ENCODE assay signal across 18 mouse cellular contexts in the genomic region with DNA sequence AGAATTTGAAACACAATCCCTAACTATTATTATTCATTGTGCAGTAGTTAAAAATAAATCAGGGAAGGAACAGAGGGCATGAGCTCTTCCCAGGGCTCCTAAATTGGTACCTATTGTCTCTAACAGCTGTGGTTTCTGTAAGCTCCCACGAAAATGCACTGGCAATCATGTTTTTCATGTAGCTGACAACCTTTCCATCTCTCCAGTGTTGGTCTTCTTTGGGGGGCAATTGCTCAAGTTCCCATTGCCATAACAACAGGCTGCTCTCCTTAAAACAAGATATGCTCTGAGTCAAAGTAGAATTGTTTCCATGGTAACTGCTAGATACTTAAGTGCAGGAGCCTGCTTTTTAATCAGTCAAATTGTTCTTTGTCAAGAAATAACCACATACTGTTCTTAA.
A peak's percentile ranks its signal among the peaks of the same experiment; 100 is the strongest.
DNase-seq lines count a peak whose midpoint lies in the region; ATAC-seq and TF ChIP-seq lines count a peak whose summit lies in the region.
"Had no signal": no experiment of that assay in that cellular context is flagged by ENCODE, and none has a peak within 500 bp of the region (broad histone marks: within the 10 kb centered on the region; RNA-seq: fewer than 3 reads in every experiment).

No protein-coding gene starts in this region.

- no peak overlapping the region for H3K4me2 ChIP-seq in hindbrain, postnatal 0 days (ENCODE audit: low read depth, low read length)
- no peak overlapping the region for H3K4me2 ChIP-seq in hindbrain, embryonic 12.5 days (replicated peaks)
- H3K4me2 ChIP-seq in forebrain, embryonic 16.5 days (ENCODE audit: low read length), result no peak overlapping the region
- no peak overlapping the region for H3K4me2 ChIP-seq in midbrain, embryonic 16.5 days (ENCODE audit: low read length)
- H3K4me2 ChIP-seq: embryonic facial prominence, embryonic 15.5 days; intestine, embryonic 15.5 days; limb, embryonic 15.5 days had no signal

- no peaks in the 10 kb centered on the region for H3K27me3 ChIP-seq in hindbrain, postnatal 0 days (ENCODE audit: insufficient read depth, low read length)
- H3K27me3 ChIP-seq in hindbrain, embryonic 12.5 days, result no peaks in the 10 kb centered on the region
- no peaks in the 10 kb centered on the region for H3K27me3 ChIP-seq in forebrain, embryonic 16.5 days (replicated peaks; ENCODE audit: control insufficient read depth, insufficient read depth, low read length)
- H3K27me3 ChIP-seq in midbrain, embryonic 16.5 days (ENCODE audit: control insufficient read depth, insufficient read depth, low read depth, low read length), result no peaks in the 10 kb centered on the region
- no peaks in the 10 kb centered on the region for H3K27me3 ChIP-seq in limb, embryonic 10.5 days (ENCODE audit: low read depth, poor library complexity, severe bottlenecking)
- H3K27me3 ChIP-seq: embryonic facial prominence, embryonic 15.5 days; intestine, embryonic 15.5 days; limb, embryonic 15.5 days had no signal

- H3K27ac ChIP-seq in hindbrain, postnatal 0 days, result no peak overlapping the region
- H3K27ac ChIP-seq in hindbrain, embryonic 12.5 days, result no peak overlapping the region
- peak overlapping the region; percentile 72 for H3K27ac ChIP-seq in forebrain, embryonic 16.5 days (ENCODE audit: low read length)
- H3K27ac ChIP-seq in midbrain, embryonic 16.5 days (ENCODE audit: low read length), result peak overlapping the region; percentile 69
- H3K27ac ChIP-seq in limb, embryonic 10.5 days, result no peak overlapping the region
- H3K27ac ChIP-seq: embryonic facial prominence, embryonic 15.5 days; intestine, embryonic 15.5 days; limb, embryonic 15.5 days; stomach, postnatal 0 days had no signal

- no peak for TF ChIP-seq CTCF in hindbrain, postnatal 0 days (IDR thresholded peaks at IDR 0.05; ENCODE audit: low read depth)
- no peak for TF ChIP-seq CTCF in brain, embryonic 14.5 days (IDR thresholded peaks at IDR 0.05; ENCODE audit: borderline replicate concordance, extremely low read depth, insufficient read depth, insufficient read length)

- no peak for TF ChIP-seq POLR2A in brain, embryonic 14.5 days (IDR thresholded peaks at IDR 0.05; ENCODE audit: borderline replicate concordance, extremely low read depth, insufficient read depth, insufficient read length, poor library complexity, severe bottlenecking)

- H3K4me1 ChIP-seq in hindbrain, postnatal 0 days (ENCODE audit: insufficient read depth, low read length), result 0 out of 2 replicates have a peak, but pooled peaks cover 2% of the 10 kb centered on the region
- no peaks in the 10 kb centered on the region for H3K4me1 ChIP-seq in hindbrain, embryonic 12.5 days
- peaks cover 12% of the 10 kb centered on the region; the same call in 1 of the 2 replicates for H3K4me1 ChIP-seq in forebrain, embryonic 16.5 days (replicated peaks; ENCODE audit: control insufficient read depth, insufficient read depth, low read length)
- peaks cover 21% of the 10 kb centered on the region for H3K4me1 ChIP-seq in midbrain, embryonic 16.5 days (ENCODE audit: control insufficient read depth, insufficient read depth, low read length)
- no peaks in the 10 kb centered on the region for H3K4me1 ChIP-seq in limb, embryonic 10.5 days
- H3K4me1 ChIP-seq: embryonic facial prominence, embryonic 15.5 days; intestine, embryonic 15.5 days; limb, embryonic 15.5 days had no signal

- H3K4me3 ChIP-seq in hindbrain, postnatal 0 days (ENCODE audit: low read length), result no peak overlapping the region
- H3K4me3 ChIP-seq in hindbrain, embryonic 12.5 days, result no peak overlapping the region
- no peak overlapping the region for H3K4me3 ChIP-seq in forebrain, embryonic 16.5 days (replicated peaks; ENCODE audit: low read length)
- no peak overlapping the region for H3K4me3 ChIP-seq in midbrain, embryonic 16.5 days (ENCODE audit: low read depth, low read length)
- H3K4me3 ChIP-seq in limb, embryonic 10.5 days, result no peak overlapping the region
- H3K4me3 ChIP-seq: embryonic facial prominence, embryonic 15.5 days; intestine, embryonic 15.5 days; limb, embryonic 15.5 days had no signal

- no peaks in the 10 kb centered on the region for H3K36me3 ChIP-seq in hindbrain, postnatal 0 days (ENCODE audit: insufficient read depth, low read length)
- H3K36me3 ChIP-seq in hindbrain, embryonic 12.5 days, result no peaks in the 10 kb centered on the region
- no peaks in the 10 kb centered on the region for H3K36me3 ChIP-seq in forebrain, embryonic 16.5 days (ENCODE audit: control insufficient read depth, insufficient read depth)
- H3K36me3 ChIP-seq in midbrain, embryonic 16.5 days (ENCODE audit: control insufficient read depth, insufficient read depth, low read length), result no peaks in the 10 kb centered on the region
- H3K36me3 ChIP-seq in limb, embryonic 10.5 days, result no peaks in the 10 kb centered on the region
- H3K36me3 ChIP-seq: embryonic facial prominence, embryonic 15.5 days; intestine, embryonic 15.5 days; limb, embryonic 15.5 days had no signal

- ATAC-seq in hindbrain, postnatal 0 days, result peak; percentile 55; the same call in 1 of the 2 replicates
- no peak for ATAC-seq in hindbrain, embryonic 12.5 days (ENCODE audit: low FRiP score)
- ATAC-seq in forebrain, embryonic 16.5 days, result peak; percentile 79
- ATAC-seq in midbrain, embryonic 16.5 days, result peak; percentile 88
- ATAC-seq: intestine, embryonic 15.5 days had no signal

- 6% methylated on average over 1 of the region's 1 CpGs for WGBS in hindbrain, postnatal 0 days
- 17% methylated on average over 1 of the region's 1 CpGs for WGBS in hindbrain, embryonic 12.5 days
- 11% methylated on average over 1 of the region's 1 CpGs for WGBS in forebrain, embryonic 16.5 days
- WGBS in midbrain, embryonic 16.5 days, result 7% methylated on average over 1 of the region's 1 CpGs
- WGBS in limb, embryonic 10.5 days, result 33% methylated on average over 1 of the region's 1 CpGs

- DNase-seq in hindbrain, postnatal 0 days (ENCODE audit: low spot score), result peak; percentile 32
- DNase-seq in brain, embryonic 14.5 days (ENCODE audit: low read depth), result peak; percentile 83
- DNase-seq in limb, embryonic 10.5 days (ENCODE audit: low spot score), result no peak
- DNase-seq in right cerebral cortex, adult 18-20 months, result no peak
- DNase-seq in spleen, adult 12 weeks (ENCODE audit: low spot score), result no peak
- DNase-seq: cerebellum, adult 18-20 months; gastrocnemius, postnatal 25 days; heart, postnatal 14 days; lung, adult 2 months; lung, postnatal 4 days; thymus, postnatal 36 days had no signal

- no peak overlapping the region for H3K9ac ChIP-seq in hindbrain, postnatal 0 days (replicated peaks; ENCODE audit: low read length)
- H3K9ac ChIP-seq in hindbrain, embryonic 12.5 days, result no peak overlapping the region
- H3K9ac ChIP-seq in forebrain, embryonic 16.5 days (replicated peaks; ENCODE audit: low read depth, low read length), result no peak overlapping the region
- no peak overlapping the region for H3K9ac ChIP-seq in midbrain, embryonic 16.5 days (ENCODE audit: low read depth, low read length)
- H3K9ac ChIP-seq: embryonic facial prominence, embryonic 15.5 days; intestine, embryonic 15.5 days; limb, embryonic 15.5 days had no signal

- H3K9me3 ChIP-seq in hindbrain, postnatal 0 days (ENCODE audit: low read length), result no peaks in the 10 kb centered on the region
- H3K9me3 ChIP-seq in hindbrain, embryonic 12.5 days (replicated peaks), result no peaks in the 10 kb centered on the region
- H3K9me3 ChIP-seq in forebrain, embryonic 16.5 days (ENCODE audit: control insufficient read depth, low read length), result no peaks in the 10 kb centered on the region
- no peaks in the 10 kb centered on the region for H3K9me3 ChIP-seq in midbrain, embryonic 16.5 days (replicated peaks; ENCODE audit: control insufficient read depth, low read length, poor library complexity, severe bottlenecking)
- H3K9me3 ChIP-seq in limb, embryonic 10.5 days (replicated peaks), result no peaks in the 10 kb centered on the region
- H3K9me3 ChIP-seq: embryonic facial prominence, embryonic 15.5 days; intestine, embryonic 15.5 days; limb, embryonic 15.5 days had no signal

Comparison
In these comparisons a context has a peak if more than half of its experiments do, and no peak if none do; other contexts are left out.
1. DNase-seq: peak in hindbrain, postnatal 0 days (single experiment) and brain, embryonic 14.5 days (single experiment); none in limb, embryonic 10.5 days (single experiment), right cerebral cortex, adult 18-20 months (single experiment) and spleen, adult 12 weeks (single experiment).
2. H3K27ac ChIP-seq: peak in forebrain, embryonic 16.5 days (single experiment) and midbrain, embryonic 16.5 days (single experiment); none in hindbrain, postnatal 0 days (single experiment), hindbrain, embryonic 12.5 days (single experiment) and limb, embryonic 10.5 days (single experiment).